Mouse (Mus musculus) gastrocnemius, postnatal 25 days (tissue): Measurements from ENCODE around the gene Lin28b. TPM values are rescaled to one million over a fixed set of nuclear protein-coding genes. Genes with fewer than 3 reads are reported as not detected.
A peak's percentile ranks its signal among the peaks of the same experiment; 100 is the strongest.
"Not testable (repeated sequence)": the region's sequence is repeated elsewhere in the genome, so short reads cannot be mapped to it uniquely, and the experiment has no call there.

ENCODE experiments used
- DNase-seq: peaks from one replicate; pipeline ENCODE4 v3.0.0; 2022
- total RNA-seq, 2 experiments: library from RNA; stranded (reverse); gene quantifications; 1 replicate in 1 of 2; 2 replicates in 1 of 2; pipeline ENCODE4 v1.2.3; 2021

Lin28b gene
- total RNA-seq, 2 experiments from 2014 or later, result not detected

- DNase-seq, result no peak
Measured at GRCm38 (mm10) chr10:45411741-45412140, 74.5 kb downstream of the Lin28b start.

- DNase-seq, result no peak
Measured at GRCm38 (mm10) chr10:45410624-45411341, 75.4 kb downstream of the Lin28b start.

- no peak for DNase-seq
Measured at GRCm38 (mm10) chr10:45399702-45400243, 86.4 kb downstream of the Lin28b start.

- no peak for DNase-seq
Measured at GRCm38 (mm10) chr10:45398211-45398610, 88.0 kb downstream of the Lin28b start.

GRCm38 (mm10) chr10:45382637-45382958 is 103.6 kb downstream of the Lin28b start:
- DNase-seq, result no peak

GRCm38 (mm10) chr10:45381937-45382636 is 104.1 kb downstream of the Lin28b start:
- no peak for DNase-seq

- DNase-seq, result no peak
Measured at GRCm38 (mm10) chr10:45378269-45378668, 107.9 kb downstream of the Lin28b start.

- DNase-seq, result no peak
Measured at GRCm38 (mm10) chr10:45372994-45373692, 113.1 kb downstream of the Lin28b start.

GRCm38 (mm10) chr10:45370545-45370944 is 115.7 kb downstream of the Lin28b start:
- no peak for DNase-seq

- DNase-seq, result no peak
Measured at GRCm38 (mm10) chr10:45369639-45370038, 116.6 kb downstream of the Lin28b start.

- no peak for DNase-seq
Measured at GRCm38 (mm10) chr10:45366987-45367705, 119.0 kb downstream of the Lin28b start.

GRCm38 (mm10) chr10:45363396-45363795 is 122.8 kb downstream of the Lin28b start:
- DNase-seq, result no peak

- peak; percentile 21 for DNase-seq
Measured at GRCm38 (mm10) chr10:45356091-45356490, 130.1 kb downstream of the Lin28b start.

- not testable (repeated sequence) for DNase-seq
Measured at GRCm38 (mm10) chr10:45348143-45348542, 138.1 kb downstream of the Lin28b start.

- DNase-seq, result no peak
Measured at GRCm38 (mm10) chr10:45345217-45345616, 141.0 kb downstream of the Lin28b start.

- DNase-seq, result no peak
Measured at GRCm38 (mm10) chr10:45344381-45344780, 141.8 kb downstream of the Lin28b start.

- DNase-seq, result no peak
Measured at GRCm38 (mm10) chr10:45339106-45339505, 147.1 kb downstream of the Lin28b start.

GRCm38 (mm10) chr10:45335434-45336422 is 150.5 kb downstream of the Lin28b start, which contains the start of gene Bves:
Bves (plus strand) TSS chr10:45335772.
- DNase-seq, result peak; percentile 54

GRCm38 (mm10) chr10:45334925-45335324 is 151.3 kb downstream of the Lin28b start:
- no peak for DNase-seq

- no peak for DNase-seq
Measured at GRCm38 (mm10) chr10:45328196-45329000, 157.8 kb downstream of the Lin28b start.
